Mouse (Mus musculus) kidney, embryonic 15.5 days (tissue): ENCODE measurements around the gene Gm20509. TPM values are rescaled to one million over a fixed set of nuclear protein-coding genes. Genes with fewer than 3 reads are reported as not detected.

Source experiments
- ATAC-seq: fragments of 200-750 bp; cut with Nextera tagmentation; replicated peaks from 2 replicates; pipeline ENCODE4 v1.8.0; 2017; ENCODE audit warnings: moderate TSS enrichment; ENCODE audit not compliant: low FRiP score
- H3K27ac ChIP-seq: fragments of 300-500 bp; sonication (generic); 2 replicates; pipeline ENCODE4 v1.5.1; 2015; ENCODE audit warnings: mild to moderate bottlenecking, inconsistent platforms
- H3K27me3 ChIP-seq: fragments of 300-500 bp; sonication (generic); 2 replicates; pipeline ENCODE4 v1.6.1; 2015; ENCODE audit warnings: inconsistent platforms
- H3K36me3 ChIP-seq: fragments of 300-500 bp; sonication (generic); 2 replicates; pipeline ENCODE4 v1.6.1; 2015; ENCODE audit warnings: inconsistent platforms
- H3K4me1 ChIP-seq: fragments of 300-500 bp; sonication (generic); 2 replicates; pipeline ENCODE4 v1.6.1; 2015; ENCODE audit warnings: inconsistent platforms
- H3K4me2 ChIP-seq: fragments of 300-500 bp; sonication (generic); 2 replicates; pipeline ENCODE4 v1.6.1; 2015; ENCODE audit warnings: moderate library complexity, mild to moderate bottlenecking, inconsistent platforms
- H3K4me3 ChIP-seq: fragments of 300-500 bp; sonication (generic); replicated peaks from 2 replicates; pipeline ENCODE4 v1.5.1; 2015; ENCODE audit warnings: mild to moderate bottlenecking, inconsistent platforms
- H3K9ac ChIP-seq: fragments of 300-500 bp; sonication (generic); 2 replicates; pipeline ENCODE4 v1.6.1; 2015; ENCODE audit warnings: mild to moderate bottlenecking, inconsistent platforms
- H3K9me3 ChIP-seq: fragments of 300-500 bp; sonication (generic); replicated peaks from 2 replicates; pipeline ENCODE4 v1.6.1; 2016; ENCODE audit warnings: inconsistent platforms
- WGBS: fragments of 180-500 bp; shearing (Covaris S2); methylation state at CpG from one replicate; pipeline ENCODE4 v1.1.7; 2015; ENCODE audit warnings: mixed read lengths; 5-methylcytosine and 5-hydroxymethylcytosine counted together
- polyA plus RNA-seq: library from polyadenylated mRNA; unstranded; fragments of >200 nt; fragmentation: Nextera tagmentation; extraction: Ambion mirVana; gene quantifications from 2 replicates; pipeline ENCODE4 v1.2.1, GENCODE M21; 2015

The Gm20509 gene
- polyA plus RNA-seq, 1 experiment from 2014 or later = not detected

DNA sequence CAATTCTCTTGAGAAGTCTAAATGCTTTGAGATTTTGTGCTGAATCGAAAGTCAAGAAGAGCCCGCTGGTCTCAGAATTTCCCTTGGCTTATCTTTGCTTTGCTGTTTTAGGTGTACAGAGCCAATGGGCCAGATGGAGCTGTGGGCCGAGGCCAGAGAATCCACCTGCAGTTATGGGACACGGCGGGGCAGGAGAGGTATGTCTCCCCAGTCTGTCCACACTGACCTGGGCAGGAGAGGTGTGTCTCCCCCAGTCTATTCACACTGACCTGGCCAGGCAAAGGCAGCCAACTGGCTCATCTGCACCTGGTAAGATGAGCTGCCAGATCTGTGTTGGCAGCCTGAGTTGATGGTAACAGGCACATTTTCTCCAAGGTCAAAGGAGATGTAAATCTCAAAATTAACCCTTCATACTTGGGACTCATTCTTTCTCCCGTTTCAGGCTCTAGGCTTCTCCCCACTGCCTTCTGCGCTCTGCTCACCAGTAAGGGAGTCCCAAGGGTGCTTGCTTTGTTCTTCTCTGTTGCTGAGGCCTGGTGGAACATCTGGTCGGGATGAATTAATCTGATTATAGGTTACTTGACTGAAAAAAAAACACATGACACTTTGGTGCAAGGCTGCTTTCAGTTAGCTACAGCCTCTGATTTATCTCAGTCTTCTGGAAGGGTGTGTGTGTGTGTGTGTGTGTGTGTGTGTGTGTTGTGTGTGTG, 19.8 kb upstream of the Gm20509 start:
- no peak for ATAC-seq
- H3K27ac ChIP-seq = no peak overlapping the region
- H3K27me3 ChIP-seq = no peaks in the 10 kb centered on the region
- no peak overlapping the region for H3K4me3 ChIP-seq
- 82% methylated on average over 8 of the region's 8 CpGs for WGBS
- no peak overlapping the region for H3K9ac ChIP-seq
- no peaks in the 10 kb centered on the region for H3K9me3 ChIP-seq
- no peaks in the 10 kb centered on the region for H3K4me1 ChIP-seq
- H3K36me3 ChIP-seq = no peaks in the 10 kb centered on the region
- no peak overlapping the region for H3K4me2 ChIP-seq

DNA sequence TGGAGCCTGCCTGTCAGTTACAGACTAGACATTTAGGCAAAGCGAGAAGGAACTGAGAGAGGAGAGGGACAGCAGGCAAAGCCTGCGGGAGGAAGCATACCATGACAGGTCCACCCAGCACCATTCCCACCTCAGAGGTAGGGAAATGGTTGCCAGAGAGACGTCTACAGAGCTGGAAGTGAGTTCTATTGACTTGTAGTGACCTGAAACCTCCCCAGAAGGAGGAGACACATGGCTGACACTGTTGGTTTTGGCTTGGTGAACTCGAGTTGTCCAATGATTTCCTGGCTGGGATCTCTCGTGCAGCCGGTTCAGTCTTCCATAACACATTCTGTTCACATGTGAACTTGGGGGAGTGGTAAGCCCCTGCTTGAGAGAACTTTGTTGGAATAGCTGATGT, 18.3 kb upstream of the Gm20509 start:
- Histone ChIP-seq H3K27me3 (no peaks in the 10 kb centered on the region), H3K9ac (no peak overlapping the region), H3K9me3 (no peaks in the 10 kb centered on the region), H3K4me3 (no peak overlapping the region), H3K27ac (0 out of 2 replicates have a peak overlapping the region, but pooled peaks have one; percentile 1), H3K4me1 (no peaks in the 10 kb centered on the region), H3K4me2 (no peak overlapping the region), H3K36me3 (no peaks in the 10 kb centered on the region)
- WGBS = 53% methylated on average over 6 of the region's 6 CpGs
- ATAC-seq = no peak

DNA sequence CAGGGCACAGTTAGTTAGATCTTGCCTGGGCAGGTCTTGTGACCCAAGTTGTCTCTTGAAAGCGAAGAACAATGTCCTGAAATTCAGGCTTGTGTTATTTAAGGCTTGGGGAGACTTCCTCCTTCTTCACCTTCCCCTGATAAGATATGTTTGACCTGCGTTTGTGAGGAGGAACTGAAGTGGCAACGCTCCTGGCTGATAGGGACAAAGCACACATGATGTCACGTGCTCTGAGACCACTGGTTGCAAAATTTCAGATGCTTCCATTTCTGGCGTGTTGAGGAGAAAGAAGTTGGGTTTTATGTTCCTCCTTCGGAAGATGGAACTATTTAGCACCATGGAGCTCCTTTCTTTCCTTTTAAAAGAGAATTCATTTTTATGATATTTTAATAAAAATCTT, 16.4 kb upstream of the Gm20509 start:
- Histone ChIP-seq H3K27me3 (no peaks in the 10 kb centered on the region), H3K27ac (no peak overlapping the region), H3K4me1 (no peaks in the 10 kb centered on the region), H3K9me3 (no peaks in the 10 kb centered on the region), H3K36me3 (no peaks in the 10 kb centered on the region), H3K9ac (no peak overlapping the region), H3K4me3 (no peak overlapping the region), H3K4me2 (no peak overlapping the region)
- 85% methylated on average over 6 of the region's 6 CpGs for WGBS
- no peak for ATAC-seq

DNA sequence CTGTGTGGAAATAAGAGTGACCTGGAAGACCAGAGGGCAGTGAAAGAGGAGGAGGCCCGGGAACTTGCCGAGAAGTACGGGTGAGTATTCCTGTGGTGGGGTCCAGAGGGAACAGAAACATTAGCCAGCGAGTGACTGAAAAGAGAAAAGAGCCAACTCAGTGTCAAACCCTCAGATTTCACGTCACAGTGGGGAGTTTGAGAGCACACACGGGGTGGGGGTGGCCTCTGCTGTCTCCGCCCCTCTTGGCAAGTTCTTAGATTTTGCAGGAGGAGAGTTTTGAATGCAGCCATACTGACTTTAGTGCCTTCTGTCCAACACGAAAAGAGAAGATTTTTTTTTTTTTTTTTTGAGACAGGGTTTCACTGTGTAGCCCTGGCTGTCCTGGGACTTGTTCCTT, 15.1 kb upstream of the Gm20509 start:
- H3K4me1 ChIP-seq = no peaks in the 10 kb centered on the region
- H3K36me3 ChIP-seq = no peaks in the 10 kb centered on the region
- WGBS = 54% methylated on average over 8 of the region's 8 CpGs
- H3K4me2 ChIP-seq = no peak overlapping the region
- no peaks in the 10 kb centered on the region for H3K27me3 ChIP-seq
- no peaks in the 10 kb centered on the region for H3K9me3 ChIP-seq
- H3K4me3 ChIP-seq = no peak overlapping the region
- H3K27ac ChIP-seq = no peak overlapping the region
- no peak for ATAC-seq
- H3K9ac ChIP-seq = no peak overlapping the region

DNA sequence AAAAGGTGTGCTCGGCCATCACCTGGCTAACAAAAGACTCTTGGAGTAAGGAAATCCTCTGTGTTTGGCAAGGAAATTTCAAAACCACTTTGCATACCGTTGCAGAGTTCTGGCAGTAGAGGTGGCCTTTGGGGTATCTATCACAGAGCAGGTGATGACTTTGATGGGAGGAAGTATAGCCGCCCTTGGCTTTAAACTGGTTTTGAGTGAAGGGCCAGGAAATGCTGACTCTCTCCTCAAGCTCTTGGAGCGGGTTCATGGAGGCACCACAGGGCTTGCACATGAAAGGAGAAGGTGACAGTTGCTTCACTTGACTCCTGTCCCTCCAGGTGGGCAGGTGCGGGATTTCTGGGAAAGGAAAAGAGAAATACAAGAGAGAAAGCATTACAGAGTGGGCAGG, 14.7 kb upstream of the Gm20509 start:
- no peak overlapping the region for H3K9ac ChIP-seq
- H3K9me3 ChIP-seq = no peaks in the 10 kb centered on the region
- H3K36me3 ChIP-seq = no peaks in the 10 kb centered on the region
- WGBS = 80% methylated on average over 5 of the region's 5 CpGs
- H3K27me3 ChIP-seq = 0 out of 2 replicates have a peak, but pooled peaks cover under 1% of the 10 kb centered on the region
- H3K4me2 ChIP-seq = no peak overlapping the region
- H3K27ac ChIP-seq = no peak overlapping the region
- H3K4me3 ChIP-seq = no peak overlapping the region
- no peak for ATAC-seq
- H3K4me1 ChIP-seq = no peaks in the 10 kb centered on the region

DNA sequence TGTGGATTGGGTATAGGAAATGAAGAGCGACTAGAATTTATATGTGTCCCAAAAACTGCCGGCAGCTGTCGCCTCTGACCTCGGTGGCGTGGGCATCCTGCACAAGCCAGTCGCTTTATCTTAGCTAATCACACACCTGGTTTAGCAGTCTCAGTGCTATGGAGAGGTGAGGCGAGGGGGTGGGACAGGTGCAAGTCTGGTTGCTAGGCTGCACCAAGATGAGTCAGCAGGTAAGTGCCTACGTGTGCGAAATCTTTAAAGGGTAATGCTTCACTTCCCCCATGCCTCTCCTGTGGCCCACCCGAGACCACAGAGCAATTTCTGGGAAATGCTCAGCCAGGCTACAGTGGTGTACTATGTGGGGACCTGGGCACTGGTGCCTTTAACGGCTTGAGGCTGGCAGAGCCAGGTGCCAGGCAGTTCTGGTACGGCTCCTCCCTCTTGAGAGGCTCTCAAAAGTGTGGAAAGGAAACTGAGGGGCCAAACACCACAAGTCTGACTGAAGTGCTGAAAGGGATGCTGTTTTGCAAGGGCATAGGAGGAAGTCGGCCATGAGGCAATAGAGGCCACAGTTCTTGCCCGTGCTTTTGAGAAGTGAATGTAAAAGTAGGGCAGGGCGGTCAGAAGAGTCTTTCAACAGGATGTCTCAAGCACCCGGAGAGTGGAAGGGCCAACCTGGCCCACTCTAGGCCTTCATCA, 12.9 kb upstream of the Gm20509 start:
- Histone ChIP-seq H3K4me1 (no peaks in the 10 kb centered on the region), H3K9me3 (no peaks in the 10 kb centered on the region), H3K27me3 (peaks cover 6% of the 10 kb centered on the region; the same call in 1 of the 2 replicates), H3K27ac (no peak overlapping the region), H3K4me2 (no peak overlapping the region), H3K9ac (no peak overlapping the region), H3K4me3 (no peak overlapping the region), H3K36me3 (no peaks in the 10 kb centered on the region)
- WGBS = 70% methylated on average over 16 of the region's 16 CpGs
- ATAC-seq = no peak

DNA sequence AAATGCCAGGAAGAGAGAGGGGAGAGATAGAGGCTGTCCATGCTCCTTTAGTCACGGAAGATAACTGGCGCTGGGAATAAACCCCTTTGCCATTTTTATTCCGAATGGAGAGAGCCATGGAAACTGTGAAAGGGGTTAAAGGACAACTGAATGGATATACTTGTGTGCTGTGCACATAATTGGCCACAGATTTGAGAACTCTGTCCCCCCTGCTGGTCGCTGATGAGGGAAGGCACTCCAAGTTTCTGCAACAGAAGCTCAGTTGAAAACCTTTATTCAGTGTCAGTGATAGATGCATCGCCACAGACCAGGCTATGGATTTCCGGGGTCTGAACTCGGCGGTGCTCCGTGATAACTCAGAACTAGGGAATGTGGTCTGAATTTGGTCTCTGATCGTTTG, 12.1 kb upstream of the Gm20509 start:
- Histone ChIP-seq H3K4me3 (no peak overlapping the region), H3K9me3 (no peaks in the 10 kb centered on the region), H3K4me1 (no peaks in the 10 kb centered on the region), H3K4me2 (no peak overlapping the region), H3K9ac (no peak overlapping the region), H3K36me3 (no peaks in the 10 kb centered on the region), H3K27me3 (peaks cover 9% of the 10 kb centered on the region), H3K27ac (no peak overlapping the region)
- no peak for ATAC-seq
- WGBS = 83% methylated on average over 10 of the region's 10 CpGs

DNA sequence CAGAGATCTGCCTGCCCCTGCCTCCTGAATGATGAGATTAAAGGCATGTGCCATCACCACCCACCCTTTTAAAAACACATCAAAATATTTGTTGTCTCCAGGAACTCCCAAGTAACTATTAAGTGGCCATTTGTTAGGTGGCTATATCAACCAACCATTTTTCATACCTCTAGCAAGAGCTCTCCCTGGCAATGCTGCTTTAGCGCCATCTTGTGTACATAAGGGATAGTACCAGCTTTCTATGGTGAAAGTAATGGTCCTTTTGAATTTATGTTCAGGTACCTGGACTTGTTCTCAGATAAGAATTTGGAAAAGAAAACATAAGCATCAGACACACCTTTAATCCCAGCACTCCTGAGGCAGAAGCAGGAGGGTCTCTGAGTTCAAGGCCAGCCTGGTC, 10.5 kb upstream of the Gm20509 start:
- 0% methylated on average over 1 of the region's 1 CpGs for WGBS
- no peak for ATAC-seq
- no peaks in the 10 kb centered on the region for H3K4me1 ChIP-seq

DNA sequence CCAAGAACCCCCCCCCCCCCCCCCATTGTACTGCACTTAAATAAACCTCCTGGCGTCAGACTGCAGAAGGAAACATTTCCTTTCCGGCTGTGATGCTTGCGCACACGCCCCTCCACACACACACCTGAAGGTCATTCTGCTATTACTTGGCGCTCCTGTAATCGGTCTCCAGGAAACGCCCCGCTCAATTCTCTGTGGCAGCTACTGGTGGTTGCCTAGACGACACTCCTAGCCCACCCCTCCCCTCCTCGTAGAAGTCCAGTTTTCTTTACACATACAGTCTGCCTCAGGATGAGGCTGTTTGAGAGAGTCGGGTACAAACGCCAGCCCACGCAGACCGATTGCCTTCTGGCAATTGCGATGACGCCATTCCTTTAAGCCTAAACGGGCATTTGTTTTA, 7.7 kb upstream of the Gm20509 start:
- Histone ChIP-seq H3K27me3 (peaks cover 18% of the 10 kb centered on the region), H3K9me3 (no peaks in the 10 kb centered on the region), H3K9ac (no peak overlapping the region), H3K4me1 (no peaks in the 10 kb centered on the region), H3K4me3 (no peak overlapping the region), H3K36me3 (no peaks in the 10 kb centered on the region), H3K4me2 (no peak overlapping the region), H3K27ac (no peak overlapping the region)
- WGBS = 34% methylated on average over 17 of the region's 17 CpGs
- ATAC-seq = 0 out of 2 replicates have a peak, but pooled peaks have one; percentile 25

More for the DNA sequence above, 10.5 kb upstream of the Gm20509 start:
- no peaks in the 10 kb centered on the region for H3K36me3 ChIP-seq
- no peak overlapping the region for H3K9ac ChIP-seq
- peaks cover 14% of the 10 kb centered on the region for H3K27me3 ChIP-seq
- no peak overlapping the region for H3K4me3 ChIP-seq
- no peak overlapping the region for H3K27ac ChIP-seq
- H3K4me2 ChIP-seq = no peak overlapping the region
- H3K9me3 ChIP-seq = no peaks in the 10 kb centered on the region

DNA sequence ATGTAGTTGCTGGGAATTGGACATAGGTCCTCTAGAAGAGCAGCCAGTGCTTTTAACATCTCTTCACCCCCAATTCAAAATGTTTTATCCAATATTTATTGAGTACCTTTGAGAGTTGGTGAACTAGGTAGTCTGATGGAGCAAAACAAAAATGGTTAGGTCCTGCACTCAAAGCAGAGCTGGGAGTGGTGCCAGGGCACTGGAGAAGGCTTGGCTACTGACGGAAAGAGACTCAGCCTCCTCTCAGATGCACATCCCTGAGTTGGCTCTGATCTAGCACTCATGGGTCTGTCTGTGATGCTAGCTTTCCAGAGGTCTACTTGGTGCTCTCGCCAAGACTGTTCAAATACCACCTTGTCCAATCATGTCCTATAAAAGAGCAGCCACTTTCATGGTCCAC, 4.4 kb upstream of the Gm20509 start:
- 79% methylated on average over 2 of the region's 2 CpGs for WGBS
- Histone ChIP-seq H3K4me1 (no peaks in the 10 kb centered on the region), H3K27ac (no peak overlapping the region), H3K4me3 (no peak overlapping the region), H3K36me3 (no peaks in the 10 kb centered on the region), H3K9ac (no peak overlapping the region), H3K27me3 (peaks cover 27% of the 10 kb centered on the region), H3K9me3 (no peaks in the 10 kb centered on the region), H3K4me2 (no peak overlapping the region)
- no peak for ATAC-seq

DNA sequence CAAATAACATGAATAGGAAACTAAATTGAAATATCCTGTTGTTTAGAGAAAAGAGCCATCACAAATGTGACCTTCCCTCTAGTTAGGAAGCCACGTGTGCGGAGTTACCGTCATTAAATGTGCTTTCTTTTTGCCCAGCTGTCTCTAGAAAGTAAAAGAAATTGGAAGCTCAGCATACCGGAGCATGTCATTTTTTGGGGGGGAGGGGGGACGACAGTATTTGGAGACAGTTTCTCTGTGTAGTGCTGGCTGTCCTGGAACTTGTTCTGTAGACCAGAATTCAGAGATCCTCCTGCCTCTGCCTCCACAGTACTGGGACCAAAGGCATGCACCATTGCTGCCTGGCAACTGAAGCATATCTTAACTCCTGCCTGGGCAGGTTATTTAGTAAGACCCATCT, 734 bp upstream of the Gm20509 start, which contains the start of gene Khdc3:
Gene Khdc3 (plus strand): TSS at position 301 of the 400 bp plus-strand sequence.
- 86% methylated on average over 5 of the region's 5 CpGs for WGBS
- Histone ChIP-seq H3K27me3 (peaks cover 51% of the 10 kb centered on the region), H3K9me3 (no peaks in the 10 kb centered on the region), H3K36me3 (no peaks in the 10 kb centered on the region), H3K4me3 (no peak within 1 kb of the TSS), H3K27ac (no peak within 1 kb of the TSS), H3K4me2 (0 out of 2 replicates have a peak within 1 kb of the TSS, but pooled peaks have one; percentile 86), H3K4me1 (peaks cover 12% of the 10 kb centered on the region), H3K9ac (no peak within 1 kb of the TSS)
- ATAC-seq = no peak

DNA sequence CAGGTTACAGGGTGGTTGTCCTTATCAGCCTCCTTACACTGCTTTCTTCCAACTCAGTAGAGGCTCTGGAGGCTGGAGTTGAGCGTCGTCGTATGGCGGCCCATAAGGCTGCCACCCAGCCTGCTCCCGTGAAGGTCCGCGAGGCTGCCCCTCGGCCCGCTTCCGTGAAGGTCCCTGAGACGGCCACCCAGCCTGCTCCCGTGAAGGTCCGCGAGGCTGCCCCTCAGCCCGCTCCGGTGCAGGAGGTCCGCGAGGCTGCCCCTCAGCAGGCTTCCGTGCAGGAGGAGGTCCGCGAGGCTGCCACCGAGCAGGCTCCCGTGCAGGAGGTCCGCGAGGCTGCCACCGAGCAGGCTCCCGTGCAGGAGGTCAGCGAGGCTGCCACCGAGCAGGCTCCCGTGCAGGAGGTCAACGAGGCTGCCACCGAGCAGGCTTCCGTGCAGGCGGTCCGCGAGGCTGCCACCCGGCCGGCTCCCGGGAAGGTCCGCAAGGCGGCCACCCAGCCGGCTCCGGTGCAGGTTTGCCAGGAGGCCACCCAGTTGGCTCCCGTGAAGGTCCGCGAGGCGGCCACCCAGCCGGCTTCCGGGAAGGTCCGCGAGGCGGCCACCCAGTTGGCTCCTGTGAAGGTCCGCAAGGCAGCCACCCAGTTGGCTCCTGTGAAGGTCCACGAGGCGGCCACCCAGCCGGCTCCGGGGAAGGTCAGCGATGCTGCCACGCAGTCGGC, 1.0 kb downstream of the Gm20509 start:
- WGBS = 5% methylated on average over 60 of the region's 60 CpGs
- Histone ChIP-seq H3K4me1 (peaks cover 12% of the 10 kb centered on the region), H3K27me3 (peaks cover 55% of the 10 kb centered on the region), H3K4me3 (peak overlapping the region; percentile 47), H3K9ac (peak overlapping the region; percentile 35), H3K4me2 (peak overlapping the region; percentile 86), H3K9me3 (no peaks in the 10 kb centered on the region), H3K27ac (no peak overlapping the region), H3K36me3 (no peaks in the 10 kb centered on the region)
- peak; percentile 75 for ATAC-seq
